Comparison of ENCODE assay signal across 8 mouse cellular contexts in genomic region chr11:46056770-46057411, GRCm38 (mm10). TPM values are rescaled to one million over a fixed set of nuclear protein-coding genes. Genes with fewer than 3 reads are reported as not detected.
DNase-seq lines count a peak whose midpoint lies in the region; ATAC-seq and TF ChIP-seq lines count a peak whose summit lies in the region.

No protein-coding gene starts in this region.

- H3K9ac ChIP-seq in heart, embryonic 13.5 days: peak overlapping the region; percentile 90
- peak overlapping the region; percentile 66 for H3K9ac ChIP-seq in limb, embryonic 11.5 days (ENCODE audit: low read length)
- peak overlapping the region; percentile 62 for H3K9ac ChIP-seq in neural tube, embryonic 14.5 days (replicated peaks; ENCODE audit: low read depth, low read length)

- peak overlapping the region; percentile 84 for H3K4me2 ChIP-seq in heart, embryonic 13.5 days
- peak overlapping the region; percentile 61 for H3K4me2 ChIP-seq in limb, embryonic 11.5 days (ENCODE audit: low read depth, severe bottlenecking)
- peak overlapping the region; percentile 59 for H3K4me2 ChIP-seq in neural tube, embryonic 14.5 days (ENCODE audit: low read depth, low read length)

- H3K9me3 ChIP-seq in heart, embryonic 13.5 days: no peaks in the 10 kb centered on the region
- no peaks in the 10 kb centered on the region for H3K9me3 ChIP-seq in limb, embryonic 11.5 days (ENCODE audit: control insufficient read depth, low read length)
- no peaks in the 10 kb centered on the region for H3K9me3 ChIP-seq in neural tube, embryonic 14.5 days (ENCODE audit: control insufficient read depth, low read length)

- H3K4me1 ChIP-seq in testis, adult 2 months (ENCODE audit: control insufficient read depth, insufficient read depth, low read length): peaks cover 14% of the 10 kb centered on the region
- H3K4me1 ChIP-seq in heart, embryonic 13.5 days: peaks cover 47% of the 10 kb centered on the region
- peaks cover 8% of the 10 kb centered on the region for H3K4me1 ChIP-seq in limb, embryonic 11.5 days (ENCODE audit: control insufficient read depth, insufficient read depth, low read length)
- no peaks in the 10 kb centered on the region; the same call in 1 of the 2 replicates for H3K4me1 ChIP-seq in neural tube, embryonic 14.5 days (ENCODE audit: control insufficient read depth, insufficient read depth, low read length)

- H3K4me3 ChIP-seq in testis, adult 2 months (ENCODE audit: control insufficient read depth, low read depth, low read length): peak overlapping the region; percentile 74
- H3K4me3 ChIP-seq in heart, embryonic 13.5 days: peak overlapping the region; percentile 70
- H3K4me3 ChIP-seq in limb, embryonic 11.5 days (ENCODE audit: low read depth, low read length): peak overlapping the region; percentile 59
- H3K4me3 ChIP-seq in neural tube, embryonic 14.5 days (ENCODE audit: low read depth, low read length): peak overlapping the region; percentile 54

- TF ChIP-seq CTCF in testis, adult 2 months (IDR thresholded peaks at IDR 0.05; ENCODE audit: control insufficient read depth, insufficient read depth, insufficient replicate concordance, low read depth, low read length): no peak

- no peaks in the 10 kb centered on the region for H3K36me3 ChIP-seq in testis, adult 2 months (ENCODE audit: control insufficient read depth, insufficient read depth, low read length)
- H3K36me3 ChIP-seq in heart, embryonic 13.5 days: peaks cover 22% of the 10 kb centered on the region
- H3K36me3 ChIP-seq in limb, embryonic 11.5 days (ENCODE audit: control insufficient read depth, insufficient read depth, low read length): no peaks in the 10 kb centered on the region
- 0 out of 2 replicates have a peak, but pooled peaks cover 3% of the 10 kb centered on the region for H3K36me3 ChIP-seq in neural tube, embryonic 14.5 days (ENCODE audit: control insufficient read depth, insufficient read depth, low read length)

- no peak overlapping the region for H3K27ac ChIP-seq in testis, adult 2 months (ENCODE audit: control insufficient read depth, insufficient read depth, low read depth, low read length)
- peak overlapping the region; percentile 92 for H3K27ac ChIP-seq in heart, embryonic 13.5 days (replicated peaks)
- no peak overlapping the region for H3K27ac ChIP-seq in limb, embryonic 11.5 days (replicated peaks; ENCODE audit: low read depth, low read length)
- peak overlapping the region; percentile 85 for H3K27ac ChIP-seq in neural tube, embryonic 14.5 days (ENCODE audit: low read depth, low read length)

- 1% methylated on average over 25 of the region's 25 CpGs for WGBS in heart, embryonic 13.5 days
- WGBS in limb, embryonic 11.5 days: 2% methylated on average over 25 of the region's 25 CpGs
- WGBS in neural tube, embryonic 14.5 days: 3% methylated on average over 25 of the region's 25 CpGs

- TF ChIP-seq POLR2A in testis, adult 2 months (IDR thresholded peaks at IDR 0.05; ENCODE audit: control insufficient read depth, low read depth, low read length): no peak

- ATAC-seq in heart, embryonic 13.5 days (ENCODE audit: extremely low read depth, insufficient number of reproducible peaks, low FRiP score, low TSS enrichment): no peak
- peak; percentile 36; the same call in 1 of the 2 replicates for ATAC-seq in limb, embryonic 11.5 days (ENCODE audit: insufficient number of reproducible peaks, low FRiP score, low TSS enrichment, low read depth)
- ATAC-seq in neural tube, embryonic 14.5 days (ENCODE audit: low read depth): peak; percentile 35; the same call in 1 of the 2 replicates
- ATAC-seq in erythroblast, adult 5-6 weeks (replicated peaks; ENCODE audit: low FRiP score, poor library complexity, severe bottlenecking): no peak

- DNase-seq in testis, postnatal 14 days (ENCODE audit: low spot score): no peak
- peak; percentile 63 for DNase-seq in embryo, embryonic 11 days
- peak; percentile 56 for DNase-seq in limb, embryonic 11.5 days (ENCODE audit: low spot score)
- DNase-seq in adrenal gland, adult 18-20 months (ENCODE audit: low spot score in 2 of 2): no peak

- no peaks in the 10 kb centered on the region; the same call in 1 of the 2 replicates for H3K27me3 ChIP-seq in testis, adult 2 months (ENCODE audit: control insufficient read depth, insufficient read depth, low read length)
- H3K27me3 ChIP-seq in heart, embryonic 13.5 days (replicated peaks): no peaks in the 10 kb centered on the region
- H3K27me3 ChIP-seq in limb, embryonic 11.5 days (ENCODE audit: control insufficient read depth, insufficient read depth, low read length): no peaks in the 10 kb centered on the region
- no peaks in the 10 kb centered on the region for H3K27me3 ChIP-seq in neural tube, embryonic 14.5 days (ENCODE audit: control insufficient read depth, insufficient read depth, low read length)

RNA-seq across cellular contexts. Expression of gene Adam19, which starts 1.1 kb away (rescaled TPM):
- 1.0 and 1.1 TPM in 2 replicates for polyA plus RNA-seq in testis, adult 2 months (2012; rRNA removed)
- polyA plus RNA-seq in heart, embryonic 13.5 days (2015; fragmentation: Nextera tagmentation; extraction: Ambion mirVana): 24.2 and 24.7 TPM in 2 replicates
- polyA plus RNA-seq in limb, embryonic 11.5 days (2014; fragmentation: Nextera tagmentation; extraction: Ambion mirVana): 11.0 and 12.1 TPM in 2 replicates
- polyA plus RNA-seq in neural tube, embryonic 14.5 days (2014; fragmentation: Nextera tagmentation; extraction: Ambion mirVana): 13.8 and 18.9 TPM in 2 replicates
- 4.6 TPM in 2 replicates for total RNA-seq in erythroblast, adult 5-6 weeks (2015; ENCODE audit: low replicate concordance)
- total RNA-seq in erythroblast, adult 5-6 weeks (2017; ENCODE audit: low replicate concordance): 5.6 and 6.2 TPM in 2 replicates
- 1 to 10 TPM; 1.5 to 3.5 TPM for total RNA-seq in adrenal gland, adult 18-20 months (2021)

RNA-seq across cellular contexts. Expression of gene Gm12166, which starts 4.8 kb away (rescaled TPM):
- polyA plus RNA-seq in testis, adult 2 months (2012; rRNA removed): 5.5 and 6.9 TPM in 2 replicates
- polyA plus RNA-seq in heart, embryonic 13.5 days (2015; fragmentation: Nextera tagmentation; extraction: Ambion mirVana): 4.8 and 5.3 TPM in 2 replicates
- polyA plus RNA-seq in limb, embryonic 11.5 days (2014; fragmentation: Nextera tagmentation; extraction: Ambion mirVana): 3.4 and 4.8 TPM in 2 replicates
- polyA plus RNA-seq in neural tube, embryonic 14.5 days (2014; fragmentation: Nextera tagmentation; extraction: Ambion mirVana): 4.6 and 6.1 TPM in 2 replicates
- total RNA-seq in erythroblast, adult 5-6 weeks (2015; ENCODE audit: low replicate concordance): 4.4 and 4.8 TPM in 2 replicates
- total RNA-seq in erythroblast, adult 5-6 weeks (2017; ENCODE audit: low replicate concordance): 4.3 and 8.9 TPM in 2 replicates
- total RNA-seq in adrenal gland, adult 18-20 months (2021): 1 to 10 TPM; 3.1 to 3.3 TPM

Comparison
In these comparisons a context has a peak if more than half of its experiments do, and no peak if none do; other contexts are left out.
1. H3K27ac ChIP-seq: peak in heart, embryonic 13.5 days (single experiment) and neural tube, embryonic 14.5 days (single experiment); none in testis, adult 2 months (single experiment) and limb, embryonic 11.5 days (single experiment).
2. DNase-seq: peak in embryo, embryonic 11 days (single experiment) and limb, embryonic 11.5 days (single experiment); none in testis, postnatal 14 days (single experiment) and adrenal gland, adult 18-20 months (0 of 2).
3. ATAC-seq: peak in limb, embryonic 11.5 days (single experiment) and neural tube, embryonic 14.5 days (single experiment); none in heart, embryonic 13.5 days (single experiment) and erythroblast, adult 5-6 weeks (single experiment).
4. Peak in every context shown above with its lines, with median percentiles within 50 percentile points of each other: H3K4me3 ChIP-seq, H3K4me2 ChIP-seq and H3K9ac ChIP-seq.